Mouse (Mus musculus): ENCODE data around the gene Dgat2.

DNA sequence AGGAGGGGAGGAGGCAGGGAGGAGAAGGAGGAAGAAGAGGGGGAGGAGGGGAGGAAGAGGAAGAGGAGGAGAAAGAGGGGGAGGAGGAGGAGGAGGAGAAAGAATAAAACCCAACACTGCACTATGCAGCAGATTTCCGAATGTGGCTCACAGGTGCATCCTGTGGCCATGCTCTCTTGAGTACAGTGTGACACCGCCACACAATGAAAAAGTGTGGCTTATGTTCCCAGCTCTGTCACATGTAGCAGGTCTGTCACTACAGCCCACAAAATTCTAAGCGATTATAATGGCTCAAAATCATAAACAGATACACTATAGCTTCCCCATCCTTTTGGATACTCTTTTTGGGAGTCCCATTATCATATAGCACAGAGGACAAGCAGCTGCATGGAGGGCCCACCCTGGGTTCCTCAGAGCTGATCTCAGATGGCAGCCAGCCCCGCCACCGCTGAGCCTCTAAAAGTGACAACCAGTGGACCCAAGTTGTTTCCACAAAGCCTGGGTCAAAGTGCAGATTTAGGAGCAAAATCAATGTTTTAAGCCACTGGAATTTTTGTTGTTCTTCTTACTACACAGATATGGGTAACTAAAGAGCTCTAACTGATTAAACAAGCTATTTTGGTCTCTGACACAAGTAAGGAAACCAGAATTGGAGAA lies 61.5 kb downstream of the Dgat2 start:
- no peak for TF ChIP-seq CTCF (IDR thresholded peaks at IDR 0.05)
- TF ChIP-seq EP300 (IDR thresholded peaks at IDR 0.05): no peak
